13 mouse cellular contexts compared by ENCODE assay signal in the genomic region with DNA sequence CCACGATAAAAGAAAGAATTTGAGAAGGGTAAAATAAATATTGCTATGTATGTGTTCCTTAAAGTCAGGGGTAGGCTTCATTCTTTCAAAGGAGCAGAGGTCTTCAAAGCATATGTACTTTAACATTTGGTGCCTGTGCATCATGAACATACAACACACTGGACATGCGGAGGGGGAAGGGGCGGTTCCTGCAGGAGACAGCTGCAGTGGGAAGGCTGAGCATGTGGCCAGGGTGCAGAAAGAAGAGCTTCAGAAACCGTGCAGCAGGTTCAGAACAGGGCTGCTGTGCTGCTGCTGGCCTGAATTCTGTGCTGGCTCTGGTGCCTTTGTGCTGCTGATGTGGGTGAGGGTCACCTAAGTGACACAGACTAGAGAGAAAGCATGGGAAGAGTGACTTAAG.
DNase-seq lines count a peak whose midpoint lies in the region; ATAC-seq and TF ChIP-seq lines count a peak whose summit lies in the region.
"Had no signal": no experiment of that assay in that cellular context is flagged by ENCODE, and none has a peak within 500 bp of the region (broad histone marks: within the 10 kb centered on the region; RNA-seq: fewer than 3 reads in every experiment).

No protein-coding gene starts in this region.

- no peak overlapping the region for H3K4me2 ChIP-seq in hindbrain, embryonic 12.5 days (replicated peaks)
- no peak overlapping the region for H3K4me2 ChIP-seq in hindbrain, embryonic 14.5 days (replicated peaks)
- no peak overlapping the region for H3K4me2 ChIP-seq in limb, embryonic 14.5 days (replicated peaks; ENCODE audit: low read depth, low read length, severe bottlenecking)
- H3K4me2 ChIP-seq: limb, embryonic 12.5 days had no signal

- TF ChIP-seq POLR2A in limb, embryonic 14.5 days (IDR thresholded peaks at IDR 0.05; ENCODE audit: borderline replicate concordance, extremely low read depth, insufficient read depth, insufficient read length), result no peak

- no peaks in the 10 kb centered on the region for H3K36me3 ChIP-seq in hindbrain, embryonic 12.5 days
- no peaks in the 10 kb centered on the region for H3K36me3 ChIP-seq in hindbrain, embryonic 14.5 days (replicated peaks; ENCODE audit: control insufficient read depth, insufficient read depth)
- H3K36me3 ChIP-seq in megakaryocyte, embryonic 14.5 days (replicated peaks; ENCODE audit: low read length), result peaks cover 79% of the 10 kb centered on the region
- H3K36me3 ChIP-seq in limb, embryonic 14.5 days (ENCODE audit: control insufficient read depth, insufficient read depth, low read length), result no peaks in the 10 kb centered on the region
- H3K36me3 ChIP-seq: limb, embryonic 12.5 days had no signal

- no peak overlapping the region for H3K4me3 ChIP-seq in hindbrain, embryonic 12.5 days
- H3K4me3 ChIP-seq in hindbrain, embryonic 14.5 days (replicated peaks; ENCODE audit: low read length), result no peak overlapping the region
- peak overlapping the region; percentile 81 for H3K4me3 ChIP-seq in megakaryocyte, embryonic 14.5 days (replicated peaks)
- no peak overlapping the region for H3K4me3 ChIP-seq in limb, embryonic 14.5 days (replicated peaks; ENCODE audit: low read length)
- H3K4me3 ChIP-seq: limb, embryonic 12.5 days had no signal

- H3K4me1 ChIP-seq in hindbrain, embryonic 12.5 days, result peaks cover 25% of the 10 kb centered on the region
- H3K4me1 ChIP-seq in hindbrain, embryonic 14.5 days (replicated peaks; ENCODE audit: control insufficient read depth, insufficient read depth, low read length), result peaks cover 13% of the 10 kb centered on the region; the same call in 1 of the 2 replicates
- peaks cover 100% of the 10 kb centered on the region for H3K4me1 ChIP-seq in megakaryocyte, embryonic 14.5 days
- H3K4me1 ChIP-seq in limb, embryonic 14.5 days (ENCODE audit: control insufficient read depth, insufficient read depth, low read length), result peaks cover 6% of the 10 kb centered on the region; the same call in 1 of the 2 replicates

- no peaks in the 10 kb centered on the region for H3K27me3 ChIP-seq in hindbrain, embryonic 12.5 days
- no peaks in the 10 kb centered on the region for H3K27me3 ChIP-seq in hindbrain, embryonic 14.5 days (ENCODE audit: control insufficient read depth, insufficient read depth, low read length)
- no peaks in the 10 kb centered on the region for H3K27me3 ChIP-seq in megakaryocyte, embryonic 14.5 days (replicated peaks)
- H3K27me3 ChIP-seq in limb, embryonic 14.5 days (ENCODE audit: control insufficient read depth, insufficient read depth, low read length), result no peaks in the 10 kb centered on the region

- H3K9me3 ChIP-seq in hindbrain, embryonic 12.5 days (replicated peaks), result no peaks in the 10 kb centered on the region
- no peaks in the 10 kb centered on the region for H3K9me3 ChIP-seq in hindbrain, embryonic 14.5 days (ENCODE audit: control insufficient read depth, low read length)
- H3K9me3 ChIP-seq in megakaryocyte, embryonic 14.5 days, result no peaks in the 10 kb centered on the region
- no peaks in the 10 kb centered on the region for H3K9me3 ChIP-seq in limb, embryonic 14.5 days (ENCODE audit: control insufficient read depth, low read length)
- H3K9me3 ChIP-seq: limb, embryonic 12.5 days had no signal

- DNase-seq in frontal cortex, postnatal 10 days (ENCODE audit: low spot score in 2 of 2), result no peak
- DNase-seq in hindbrain, embryonic 14.5 days (ENCODE audit: low spot score), result no peak
- DNase-seq in limb, embryonic 14.5 days (ENCODE audit: low spot score), result no peak
- no peak for DNase-seq in adrenal gland, postnatal 25 days
- DNase-seq: cerebellum, adult 11-12 months; lung, postnatal 14 days; thymus, postnatal 4 days had no signal

- H3K27ac ChIP-seq in hindbrain, embryonic 12.5 days, result peak overlapping the region; percentile 18; the same call in 1 of the 2 replicates
- H3K27ac ChIP-seq in hindbrain, embryonic 14.5 days, result no peak overlapping the region
- H3K27ac ChIP-seq in limb, embryonic 14.5 days (replicated peaks; ENCODE audit: low read depth, low read length), result no peak overlapping the region
- H3K27ac ChIP-seq: limb, embryonic 12.5 days had no signal

- ATAC-seq in frontal cortex, adult (ENCODE audit: low TSS enrichment), result peak; percentile 26
- no peak for ATAC-seq in hindbrain, embryonic 12.5 days (ENCODE audit: low FRiP score)
- ATAC-seq in hindbrain, embryonic 14.5 days (ENCODE audit: low FRiP score), result no peak
- ATAC-seq in megakaryocyte, adult 5-6 weeks (ENCODE audit: poor library complexity, severe bottlenecking), result no peak
- peak; percentile 58 for ATAC-seq in limb, embryonic 14.5 days (ENCODE audit: low FRiP score, low read depth)
- ATAC-seq: inflammation-experienced regulatory T-cells, adult 6 months had no signal

- 63% methylated on average over 4 of the region's 4 CpGs for WGBS in hindbrain, embryonic 12.5 days
- WGBS in hindbrain, embryonic 14.5 days, result 68% methylated on average over 4 of the region's 4 CpGs
- WGBS in limb, embryonic 14.5 days, result 62% methylated on average over 4 of the region's 4 CpGs

- no peak overlapping the region for H3K9ac ChIP-seq in hindbrain, embryonic 12.5 days
- no peak overlapping the region for H3K9ac ChIP-seq in hindbrain, embryonic 14.5 days
- H3K9ac ChIP-seq in limb, embryonic 14.5 days (ENCODE audit: low read depth, low read length, severe bottlenecking), result no peak overlapping the region
- H3K9ac ChIP-seq: limb, embryonic 12.5 days had no signal

Comparison
In these comparisons a context has a peak if more than half of its experiments do, and no peak if none do; other contexts are left out.
1. ATAC-seq: peak in frontal cortex, adult (single experiment) and limb, embryonic 14.5 days (single experiment); none in hindbrain, embryonic 12.5 days (single experiment), hindbrain, embryonic 14.5 days (single experiment) and megakaryocyte, adult 5-6 weeks (single experiment).